Mouse (Mus musculus): ENCODE data around the gene Lrrtm4. TPM values are rescaled to one million over a fixed set of nuclear protein-coding genes. Genes with fewer than 3 reads are reported as not detected.

The Lrrtm4 gene
- polyA plus RNA-seq, 1 experiment, result not detected

DNA sequence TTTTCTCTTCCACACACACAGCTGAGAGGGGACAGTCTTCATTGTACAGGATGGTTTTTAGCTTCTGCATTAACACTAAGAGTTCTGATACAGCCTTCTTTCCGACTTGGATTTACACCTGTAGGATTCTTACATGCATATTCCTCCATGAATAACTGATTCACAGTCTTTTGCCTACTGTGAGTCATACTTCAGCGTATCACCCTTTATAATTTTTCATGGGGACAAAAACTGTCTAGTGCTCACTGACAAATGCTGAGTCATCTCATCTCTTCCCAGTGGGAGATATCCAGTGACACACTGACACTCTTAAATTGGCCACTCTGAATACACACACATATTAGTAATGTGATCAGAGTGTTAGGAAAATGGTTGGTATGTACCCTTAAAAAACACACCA lies 600.8 kb downstream of the Lrrtm4 start:
- Histone ChIP-seq H3K4me1 (ENCODE audit: control insufficient read depth, insufficient read depth, low read length) (no peaks in the 10 kb centered on the region), H3K27ac (ENCODE audit: insufficient read depth, low read depth, low read length) (no peak overlapping the region), H3K4me3 (ENCODE audit: insufficient read depth, low read length) (no peak overlapping the region)
- TF ChIP-seq CTCF (IDR thresholded peaks at IDR 0.05; ENCODE audit: low read depth, low read length), result no peak
- TF ChIP-seq POLR2A (IDR thresholded peaks at IDR 0.05; ENCODE audit: borderline replicate concordance, low read depth, low read length), result no peak

- no peak for TF ChIP-seq CTCF (IDR thresholded peaks at IDR 0.05; ENCODE audit: low read depth, low read length)
- no peak for TF ChIP-seq POLR2A (IDR thresholded peaks at IDR 0.05; ENCODE audit: borderline replicate concordance, low read depth, low read length)
- Histone ChIP-seq H3K27ac (ENCODE audit: insufficient read depth, low read depth, low read length) (no peak overlapping the region), H3K4me3 (ENCODE audit: insufficient read depth, low read length) (no peak overlapping the region), H3K4me1 (ENCODE audit: control insufficient read depth, insufficient read depth, low read length) (no peaks in the 10 kb centered on the region)
Measured at GRCm38 (mm10) chr6:80622676-80623334, 604.1 kb downstream of the Lrrtm4 start.

DNA sequence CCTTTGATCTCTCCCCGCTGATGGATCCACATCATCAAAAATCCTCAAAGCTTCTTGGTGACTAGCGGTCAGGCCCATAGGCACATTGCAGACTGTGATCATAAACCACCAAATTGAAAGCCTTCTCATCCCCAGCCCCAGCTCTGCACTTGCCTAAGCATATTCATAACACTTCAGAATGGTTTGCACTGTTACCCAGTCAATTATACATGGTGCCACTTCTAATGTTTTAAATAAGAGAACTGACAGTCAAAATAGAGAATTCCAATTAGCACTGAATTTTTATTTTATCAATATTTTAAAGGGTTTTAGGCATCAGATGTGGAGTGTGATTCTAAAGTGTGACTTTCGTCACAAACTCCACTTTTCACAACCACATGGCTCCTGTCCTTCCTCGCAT lies 606.8 kb downstream of the Lrrtm4 start:
- Histone ChIP-seq H3K27ac (ENCODE audit: insufficient read depth, low read depth, low read length) (no peak overlapping the region), H3K4me1 (ENCODE audit: control insufficient read depth, insufficient read depth, low read length) (no peaks in the 10 kb centered on the region), H3K4me3 (ENCODE audit: insufficient read depth, low read length) (no peak overlapping the region)
- no peak for TF ChIP-seq CTCF (IDR thresholded peaks at IDR 0.05; ENCODE audit: low read depth, low read length)
- no peak for TF ChIP-seq POLR2A (IDR thresholded peaks at IDR 0.05; ENCODE audit: borderline replicate concordance, low read depth, low read length)

GRCm38 (mm10) chr6:80662729-80663128 lies 644.1 kb downstream of the Lrrtm4 start:
- H3K27ac ChIP-seq (ENCODE audit: insufficient read depth, low read depth, low read length), result no peak overlapping the region
- H3K4me3 ChIP-seq (ENCODE audit: insufficient read depth, low read length), result no peak overlapping the region
- H3K4me1 ChIP-seq (ENCODE audit: control insufficient read depth, insufficient read depth, low read length), result no peaks in the 10 kb centered on the region
- TF ChIP-seq CTCF (IDR thresholded peaks at IDR 0.05; ENCODE audit: low read depth, low read length) (no peak), POLR2A (IDR thresholded peaks at IDR 0.05; ENCODE audit: borderline replicate concordance, low read depth, low read length) (no peak)

DNA sequence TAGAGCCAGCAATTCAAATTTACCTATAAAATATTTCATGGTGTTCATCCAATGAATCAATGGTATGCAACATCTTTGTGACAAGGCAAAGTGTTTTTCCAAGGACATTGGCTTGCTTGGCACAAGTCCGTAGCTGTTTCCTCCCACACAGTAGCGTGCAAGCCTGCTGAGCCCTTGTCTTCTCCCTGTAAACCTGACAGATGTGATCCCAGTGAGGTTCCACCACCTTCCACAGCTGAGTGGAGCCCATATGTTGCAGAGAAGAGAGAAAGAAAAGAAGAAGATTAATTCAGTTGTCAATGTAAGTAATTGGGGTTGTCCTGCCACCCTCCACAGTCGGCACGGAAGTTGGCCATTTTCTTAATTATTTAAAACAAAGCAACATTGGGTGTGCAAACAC lies 645.4 kb downstream of the Lrrtm4 start:
- no peak overlapping the region for H3K27ac ChIP-seq (ENCODE audit: insufficient read depth, low read depth, low read length)
- TF ChIP-seq CTCF (IDR thresholded peaks at IDR 0.05; ENCODE audit: low read depth, low read length) (no peak), POLR2A (IDR thresholded peaks at IDR 0.05; ENCODE audit: borderline replicate concordance, low read depth, low read length) (no peak)
- no peak overlapping the region for H3K4me3 ChIP-seq (ENCODE audit: insufficient read depth, low read length)
- no peaks in the 10 kb centered on the region for H3K4me1 ChIP-seq (ENCODE audit: control insufficient read depth, insufficient read depth, low read length)

GRCm38 (mm10) chr6:80704183-80704582 lies 685.5 kb downstream of the Lrrtm4 start:
- H3K27ac ChIP-seq (ENCODE audit: insufficient read depth, low read depth, low read length), result no peak overlapping the region
- no peak for TF ChIP-seq POLR2A (IDR thresholded peaks at IDR 0.05; ENCODE audit: borderline replicate concordance, low read depth, low read length)
- TF ChIP-seq CTCF (IDR thresholded peaks at IDR 0.05; ENCODE audit: low read depth, low read length), result no peak
- no peak overlapping the region for H3K4me3 ChIP-seq (ENCODE audit: insufficient read depth, low read length)
- no peaks in the 10 kb centered on the region for H3K4me1 ChIP-seq (ENCODE audit: control insufficient read depth, insufficient read depth, low read length)

GRCm38 (mm10) chr6:80720468-80720867 lies 701.8 kb downstream of the Lrrtm4 start:
- H3K27ac ChIP-seq (ENCODE audit: insufficient read depth, low read depth, low read length), result no peak overlapping the region
- no peak for TF ChIP-seq CTCF (IDR thresholded peaks at IDR 0.05; ENCODE audit: low read depth, low read length)

GRCm38 (mm10) chr6:80733416-80733815 lies 714.7 kb downstream of the Lrrtm4 start:
- TF ChIP-seq POLR2A (IDR thresholded peaks at IDR 0.05; ENCODE audit: borderline replicate concordance, low read depth, low read length), result no peak
- TF ChIP-seq CTCF (IDR thresholded peaks at IDR 0.05; ENCODE audit: low read depth, low read length), result no peak
- Histone ChIP-seq H3K27ac (ENCODE audit: insufficient read depth, low read depth, low read length) (no peak overlapping the region), H3K4me1 (ENCODE audit: control insufficient read depth, insufficient read depth, low read length) (no peaks in the 10 kb centered on the region), H3K4me3 (ENCODE audit: insufficient read depth, low read length) (no peak overlapping the region)

More at GRCm38 (mm10) chr6:80720468-80720867, 701.8 kb downstream of the Lrrtm4 start:
- Histone ChIP-seq H3K4me3 (ENCODE audit: insufficient read depth, low read length) (no peak overlapping the region), H3K4me1 (ENCODE audit: control insufficient read depth, insufficient read depth, low read length) (no peaks in the 10 kb centered on the region)

GRCm38 (mm10) chr6:80750769-80751168 lies 732.1 kb downstream of the Lrrtm4 start:
- Histone ChIP-seq H3K27ac (ENCODE audit: insufficient read depth, low read depth, low read length) (no peak overlapping the region), H3K4me3 (ENCODE audit: insufficient read depth, low read length) (no peak overlapping the region), H3K4me1 (ENCODE audit: control insufficient read depth, insufficient read depth, low read length) (no peaks in the 10 kb centered on the region)
- TF ChIP-seq CTCF (IDR thresholded peaks at IDR 0.05; ENCODE audit: low read depth, low read length) (no peak), POLR2A (IDR thresholded peaks at IDR 0.05; ENCODE audit: borderline replicate concordance, low read depth, low read length) (no peak)

- Histone ChIP-seq H3K4me3 (ENCODE audit: insufficient read depth, low read length) (no peak overlapping the region), H3K4me1 (ENCODE audit: control insufficient read depth, insufficient read depth, low read length) (no peaks in the 10 kb centered on the region), H3K27ac (ENCODE audit: insufficient read depth, low read depth, low read length) (no peak overlapping the region)
- TF ChIP-seq CTCF (IDR thresholded peaks at IDR 0.05; ENCODE audit: low read depth, low read length) (no peak), POLR2A (IDR thresholded peaks at IDR 0.05; ENCODE audit: borderline replicate concordance, low read depth, low read length) (no peak)
Measured at GRCm38 (mm10) chr6:80760641-80761204, 742.0 kb downstream of the Lrrtm4 start.

Data from bone marrow macrophage, adult 2 months (primary cell).